Comparison of ENCODE assay signal across 17 mouse cellular contexts in the genomic region with DNA sequence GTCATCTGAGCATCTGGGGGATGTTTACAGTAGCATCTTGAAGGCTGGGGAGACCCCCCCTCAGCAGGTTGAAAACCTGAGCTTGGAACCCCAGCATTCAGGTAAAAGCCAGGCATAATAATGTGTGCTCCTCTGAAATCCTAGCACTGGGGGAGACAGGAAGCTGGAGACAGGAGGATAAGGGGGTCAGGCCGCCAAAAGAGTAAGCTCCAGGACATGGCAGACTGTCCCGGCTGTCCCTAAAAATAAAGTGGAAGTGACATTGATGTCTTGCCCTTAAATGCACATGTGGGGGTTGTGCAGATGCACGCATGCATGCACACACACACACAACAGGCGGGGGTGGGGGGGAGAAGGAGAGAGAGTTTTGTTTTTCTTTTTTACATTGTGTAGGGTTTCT.
DNase-seq lines count a peak whose midpoint lies in the region; ATAC-seq and TF ChIP-seq lines count a peak whose summit lies in the region.
"Had no signal": no experiment of that assay in that cellular context is flagged by ENCODE, and none has a peak within 500 bp of the region (broad histone marks: within the 10 kb centered on the region; RNA-seq: fewer than 3 reads in every experiment).

No protein-coding gene starts in this region.

- WGBS in heart, embryonic 10.5 days = 40% methylated on average over 4 of the region's 4 CpGs
- 53% methylated on average over 4 of the region's 4 CpGs for WGBS in hindbrain, embryonic 15.5 days
- WGBS in hindbrain, embryonic 10.5 days = 71% methylated on average over 4 of the region's 4 CpGs
- 56% methylated on average over 4 of the region's 4 CpGs for WGBS in forebrain, embryonic 16.5 days
- 58% methylated on average over 4 of the region's 4 CpGs for WGBS in olfactory bulb, adult 2 months

- H3K27me3 ChIP-seq in heart, embryonic 10.5 days (ENCODE audit: insufficient read depth, poor library complexity, severe bottlenecking) = no peaks in the 10 kb centered on the region
- H3K27me3 ChIP-seq in hindbrain, embryonic 15.5 days = no peaks in the 10 kb centered on the region
- no peaks in the 10 kb centered on the region for H3K27me3 ChIP-seq in hindbrain, embryonic 10.5 days (ENCODE audit: insufficient read depth, poor library complexity, severe bottlenecking)
- no peaks in the 10 kb centered on the region for H3K27me3 ChIP-seq in forebrain, embryonic 16.5 days (replicated peaks; ENCODE audit: control insufficient read depth, insufficient read depth, low read length)
- H3K27me3 ChIP-seq: lung, embryonic 15.5 days had no signal

- ATAC-seq in hindbrain, embryonic 15.5 days (ENCODE audit: low FRiP score, low read depth) = no peak
- ATAC-seq in forebrain, embryonic 16.5 days = no peak

- no peak for TF ChIP-seq CTCF in olfactory bulb, adult 2 months (IDR thresholded peaks at IDR 0.05; ENCODE audit: insufficient read depth, low read depth, low read length)

- TF ChIP-seq POLR2A in olfactory bulb, adult 2 months (IDR thresholded peaks at IDR 0.05; ENCODE audit: insufficient read depth, low read depth, low read length) = no peak

- H3K4me1 ChIP-seq in heart, embryonic 10.5 days = peaks cover 17% of the 10 kb centered on the region; the same call in 1 of the 2 replicates
- H3K4me1 ChIP-seq in hindbrain, embryonic 15.5 days (replicated peaks) = peaks cover 32% of the 10 kb centered on the region
- H3K4me1 ChIP-seq in hindbrain, embryonic 10.5 days (replicated peaks) = peaks cover 9% of the 10 kb centered on the region
- H3K4me1 ChIP-seq in forebrain, embryonic 16.5 days (replicated peaks; ENCODE audit: control insufficient read depth, insufficient read depth, low read length) = peaks cover 50% of the 10 kb centered on the region
- H3K4me1 ChIP-seq in olfactory bulb, adult 2 months (ENCODE audit: control insufficient read depth, insufficient read depth, low read length) = peaks cover 11% of the 10 kb centered on the region

- 0 out of 2 replicates have a peak overlapping the region, but pooled peaks have one; percentile 3 for H3K27ac ChIP-seq in heart, embryonic 10.5 days
- H3K27ac ChIP-seq in hindbrain, embryonic 15.5 days (replicated peaks) = peak overlapping the region; percentile 53; the same call in 1 of the 2 replicates
- no peak overlapping the region for H3K27ac ChIP-seq in hindbrain, embryonic 10.5 days
- peak overlapping the region; percentile 94 for H3K27ac ChIP-seq in forebrain, embryonic 16.5 days (ENCODE audit: low read length)
- H3K27ac ChIP-seq in olfactory bulb, adult 2 months (ENCODE audit: insufficient read depth, low read depth, low read length) = 0 out of 2 replicates have a peak overlapping the region, but pooled peaks have one; percentile 32
- H3K27ac ChIP-seq: liver, embryonic 14.5 days; lung, embryonic 15.5 days; macrophage; midbrain, embryonic 10.5 days had no signal

- H3K4me3 ChIP-seq in heart, embryonic 10.5 days = no peak overlapping the region
- no peak overlapping the region for H3K4me3 ChIP-seq in hindbrain, embryonic 15.5 days
- no peak overlapping the region for H3K4me3 ChIP-seq in hindbrain, embryonic 10.5 days
- H3K4me3 ChIP-seq in forebrain, embryonic 16.5 days (replicated peaks; ENCODE audit: low read length) = no peak overlapping the region
- H3K4me3 ChIP-seq in olfactory bulb, adult 2 months (ENCODE audit: insufficient read depth, low read depth, low read length) = no peak overlapping the region
- H3K4me3 ChIP-seq: erythroblast, embryonic 14.5 days; lung, embryonic 15.5 days; midbrain, embryonic 10.5 days had no signal

- no peaks in the 10 kb centered on the region for H3K9me3 ChIP-seq in heart, embryonic 10.5 days
- no peaks in the 10 kb centered on the region for H3K9me3 ChIP-seq in hindbrain, embryonic 15.5 days
- no peaks in the 10 kb centered on the region for H3K9me3 ChIP-seq in hindbrain, embryonic 10.5 days
- H3K9me3 ChIP-seq in forebrain, embryonic 16.5 days (ENCODE audit: control insufficient read depth, low read length) = no peaks in the 10 kb centered on the region
- H3K9me3 ChIP-seq: lung, embryonic 15.5 days; midbrain, embryonic 10.5 days had no signal

- DNase-seq in heart, embryonic 10.5 days (ENCODE audit: low spot score) = no peak
- DNase-seq in heart, postnatal 36 days = no peak
- no peak for DNase-seq in hindbrain, embryonic 10.5 days (ENCODE audit: low spot score)
- no peak for DNase-seq in lung, postnatal 25 days (ENCODE audit: low spot score)
- DNase-seq: adrenal gland, adult 2 months; gastrocnemius, postnatal 36 days; kidney, adult 9 months; kidney, postnatal 25 days; right cerebral cortex, postnatal 4 days had no signal

- no peaks in the 10 kb centered on the region for H3K36me3 ChIP-seq in heart, embryonic 10.5 days
- H3K36me3 ChIP-seq in hindbrain, embryonic 15.5 days = no peaks in the 10 kb centered on the region
- no peaks in the 10 kb centered on the region for H3K36me3 ChIP-seq in hindbrain, embryonic 10.5 days
- H3K36me3 ChIP-seq in forebrain, embryonic 16.5 days (ENCODE audit: control insufficient read depth, insufficient read depth) = no peaks in the 10 kb centered on the region
- H3K36me3 ChIP-seq: lung, embryonic 15.5 days; midbrain, embryonic 10.5 days had no signal

- intact Hi-C loops in heart, postnatal 36 days (cut with DNase I) = no loop called here

- 0 out of 2 replicates have a peak overlapping the region, but pooled peaks have one; percentile 13 for H3K4me2 ChIP-seq in hindbrain, embryonic 15.5 days
- H3K4me2 ChIP-seq in forebrain, embryonic 16.5 days (ENCODE audit: low read length) = peak overlapping the region; percentile 1; the same call in 1 of the 2 replicates
- H3K4me2 ChIP-seq: lung, embryonic 15.5 days had no signal

- no peak overlapping the region for H3K9ac ChIP-seq in hindbrain, embryonic 15.5 days
- no peak overlapping the region for H3K9ac ChIP-seq in forebrain, embryonic 16.5 days (replicated peaks; ENCODE audit: low read depth, low read length)
- H3K9ac ChIP-seq: liver, embryonic 14.5 days; lung, embryonic 15.5 days had no signal
